ENCODE assay signal across 9 mouse cellular contexts in genomic region chr13:107831997-107832396, GRCm38 (mm10).
DNase-seq lines count a peak whose midpoint lies in the region; ATAC-seq and TF ChIP-seq lines count a peak whose summit lies in the region.
"Had no signal": no experiment of that assay in that cellular context is flagged by ENCODE, and none has a peak within 500 bp of the region (broad histone marks: within the 10 kb centered on the region; RNA-seq: fewer than 3 reads in every experiment).

No protein-coding gene starts in this region.

- no peak for TF ChIP-seq POLR2A in lung, adult 2 months (IDR thresholded peaks at IDR 0.05; ENCODE audit: borderline replicate concordance, extremely low read depth, low read depth, low read length)

- no peak overlapping the region for H3K9ac ChIP-seq in hindbrain, embryonic 12.5 days
- H3K9ac ChIP-seq in hindbrain, embryonic 14.5 days: no peak overlapping the region
- no peak overlapping the region for H3K9ac ChIP-seq in lung, embryonic 16.5 days (ENCODE audit: low read length)
- no peak overlapping the region for H3K9ac ChIP-seq in hindbrain, embryonic 16.5 days (ENCODE audit: low read depth, low read length)
- H3K9ac ChIP-seq in neural tube, embryonic 15.5 days (replicated peaks): no peak overlapping the region
- H3K9ac ChIP-seq: embryonic facial prominence, embryonic 12.5 days had no signal

- 59% methylated on average over 5 of the region's 5 CpGs for WGBS in hindbrain, embryonic 12.5 days
- 60% methylated on average over 5 of the region's 5 CpGs for WGBS in hindbrain, embryonic 14.5 days
- WGBS in lung, embryonic 16.5 days: 53% methylated on average over 5 of the region's 5 CpGs
- 49% methylated on average over 5 of the region's 5 CpGs for WGBS in lung, adult 2 months
- 51% methylated on average over 5 of the region's 5 CpGs for WGBS in hindbrain, embryonic 16.5 days
- WGBS in neural tube, embryonic 15.5 days: 45% methylated on average over 5 of the region's 5 CpGs

- no peak overlapping the region for H3K4me3 ChIP-seq in hindbrain, embryonic 12.5 days
- H3K4me3 ChIP-seq in hindbrain, embryonic 14.5 days (replicated peaks; ENCODE audit: low read length): no peak overlapping the region
- no peak overlapping the region for H3K4me3 ChIP-seq in lung, embryonic 16.5 days (ENCODE audit: low read length)
- H3K4me3 ChIP-seq in lung, adult 2 months (replicated peaks; ENCODE audit: extremely low read depth, low read depth, low read length): no peak overlapping the region
- no peak overlapping the region for H3K4me3 ChIP-seq in hindbrain, embryonic 16.5 days (ENCODE audit: low read length)
- no peak overlapping the region for H3K4me3 ChIP-seq in neural tube, embryonic 15.5 days (replicated peaks)

- H3K36me3 ChIP-seq in hindbrain, embryonic 12.5 days: no peaks in the 10 kb centered on the region
- H3K36me3 ChIP-seq in hindbrain, embryonic 14.5 days (replicated peaks; ENCODE audit: control insufficient read depth, insufficient read depth): no peaks in the 10 kb centered on the region
- no peaks in the 10 kb centered on the region for H3K36me3 ChIP-seq in lung, embryonic 16.5 days (ENCODE audit: control insufficient read depth, insufficient read depth, low read length)
- no peaks in the 10 kb centered on the region for H3K36me3 ChIP-seq in hindbrain, embryonic 16.5 days (ENCODE audit: control insufficient read depth, insufficient read depth, low read length)
- no peaks in the 10 kb centered on the region for H3K36me3 ChIP-seq in neural tube, embryonic 15.5 days
- H3K36me3 ChIP-seq: embryonic facial prominence, embryonic 12.5 days; limb, embryonic 10.5 days had no signal

- no peaks in the 10 kb centered on the region for H3K9me3 ChIP-seq in hindbrain, embryonic 12.5 days (replicated peaks)
- H3K9me3 ChIP-seq in hindbrain, embryonic 14.5 days (ENCODE audit: control insufficient read depth, low read length): no peaks in the 10 kb centered on the region
- no peaks in the 10 kb centered on the region for H3K9me3 ChIP-seq in lung, embryonic 16.5 days (ENCODE audit: control insufficient read depth, low read length)
- no peaks in the 10 kb centered on the region for H3K9me3 ChIP-seq in hindbrain, embryonic 16.5 days (ENCODE audit: control insufficient read depth, low read length)
- H3K9me3 ChIP-seq in neural tube, embryonic 15.5 days (replicated peaks): no peaks in the 10 kb centered on the region
- H3K9me3 ChIP-seq: embryonic facial prominence, embryonic 12.5 days; limb, embryonic 10.5 days had no signal

- no peak overlapping the region for H3K27ac ChIP-seq in hindbrain, embryonic 12.5 days
- no peak overlapping the region for H3K27ac ChIP-seq in hindbrain, embryonic 14.5 days
- H3K27ac ChIP-seq in lung, embryonic 16.5 days (ENCODE audit: low read length): no peak overlapping the region
- H3K27ac ChIP-seq in hindbrain, embryonic 16.5 days (ENCODE audit: low read depth, low read length): no peak overlapping the region
- H3K27ac ChIP-seq in neural tube, embryonic 15.5 days (replicated peaks): no peak overlapping the region
- H3K27ac ChIP-seq: embryonic facial prominence, embryonic 12.5 days; limb, embryonic 10.5 days had no signal

- no peak for TF ChIP-seq CTCF in lung, adult 2 months (IDR thresholded peaks at IDR 0.05; ENCODE audit: insufficient read depth, low read length)

- peaks cover 48% of the 10 kb centered on the region for H3K4me1 ChIP-seq in hindbrain, embryonic 12.5 days
- H3K4me1 ChIP-seq in hindbrain, embryonic 14.5 days (replicated peaks; ENCODE audit: control insufficient read depth, insufficient read depth, low read length): peaks cover 45% of the 10 kb centered on the region
- peaks cover 24% of the 10 kb centered on the region for H3K4me1 ChIP-seq in lung, embryonic 16.5 days (replicated peaks; ENCODE audit: control insufficient read depth, insufficient read depth, low read length)
- H3K4me1 ChIP-seq in lung, adult 2 months (ENCODE audit: control insufficient read depth, insufficient read depth, low read length): peaks cover 14% of the 10 kb centered on the region
- peaks cover 19% of the 10 kb centered on the region for H3K4me1 ChIP-seq in hindbrain, embryonic 16.5 days (ENCODE audit: control insufficient read depth, insufficient read depth, low read depth, low read length)
- H3K4me1 ChIP-seq in neural tube, embryonic 15.5 days: peaks cover 37% of the 10 kb centered on the region

- no peak overlapping the region for H3K4me2 ChIP-seq in hindbrain, embryonic 12.5 days (replicated peaks)
- H3K4me2 ChIP-seq in hindbrain, embryonic 14.5 days (replicated peaks): no peak overlapping the region
- H3K4me2 ChIP-seq in lung, embryonic 16.5 days (ENCODE audit: low read depth, low read length): no peak overlapping the region
- no peak overlapping the region for H3K4me2 ChIP-seq in hindbrain, embryonic 16.5 days (ENCODE audit: low read length)
- H3K4me2 ChIP-seq in neural tube, embryonic 15.5 days: no peak overlapping the region

- H3K27me3 ChIP-seq in hindbrain, embryonic 12.5 days: no peaks in the 10 kb centered on the region
- H3K27me3 ChIP-seq in hindbrain, embryonic 14.5 days (ENCODE audit: control insufficient read depth, insufficient read depth, low read length): no peaks in the 10 kb centered on the region
- H3K27me3 ChIP-seq in lung, embryonic 16.5 days (ENCODE audit: control insufficient read depth, insufficient read depth, low read depth, low read length): no peaks in the 10 kb centered on the region
- no peaks in the 10 kb centered on the region for H3K27me3 ChIP-seq in hindbrain, embryonic 16.5 days (replicated peaks; ENCODE audit: control insufficient read depth, insufficient read depth, low read length)
- no peaks in the 10 kb centered on the region for H3K27me3 ChIP-seq in neural tube, embryonic 15.5 days (replicated peaks)
- H3K27me3 ChIP-seq: embryonic facial prominence, embryonic 12.5 days had no signal

- ATAC-seq in hindbrain, embryonic 12.5 days (ENCODE audit: low FRiP score): 0 out of 2 replicates have a peak, but pooled peaks have one; percentile 14
- no peak for ATAC-seq in hindbrain, embryonic 14.5 days (ENCODE audit: low FRiP score)
- 0 out of 2 replicates have a peak, but pooled peaks have one; percentile 16 for ATAC-seq in lung, embryonic 16.5 days (ENCODE audit: low read depth)
- ATAC-seq in hindbrain, embryonic 16.5 days: peak; percentile 15; the same call in 1 of the 2 replicates
- ATAC-seq in neural tube, embryonic 15.5 days (ENCODE audit: low FRiP score): peak; percentile 26; the same call in 1 of the 2 replicates
- no peak for ATAC-seq in erythroid progenitor cell, adult 5-6 weeks (replicated peaks; ENCODE audit: low FRiP score, poor library complexity, severe bottlenecking)

- no peak for DNase-seq in hindbrain, embryonic 14.5 days (ENCODE audit: low spot score)
- no peak for DNase-seq in lung, adult 2 months

Comparison
In these comparisons a context has a peak if more than half of its experiments do, and no peak if none do; other contexts are left out.
1. ATAC-seq: peak in hindbrain, embryonic 12.5 days (single experiment), lung, embryonic 16.5 days (single experiment), hindbrain, embryonic 16.5 days (single experiment) and neural tube, embryonic 15.5 days (single experiment); none in hindbrain, embryonic 14.5 days (single experiment) and erythroid progenitor cell, adult 5-6 weeks (single experiment).